Mouse (Mus musculus) kidney, adult 18-20 months (tissue): ENCODE measurements around the gene Bcas3.

Source experiments
- DNase-seq: peaks from one replicate; pipeline ENCODE4 v3.0.0; 2021

Bcas3 gene

DNA sequence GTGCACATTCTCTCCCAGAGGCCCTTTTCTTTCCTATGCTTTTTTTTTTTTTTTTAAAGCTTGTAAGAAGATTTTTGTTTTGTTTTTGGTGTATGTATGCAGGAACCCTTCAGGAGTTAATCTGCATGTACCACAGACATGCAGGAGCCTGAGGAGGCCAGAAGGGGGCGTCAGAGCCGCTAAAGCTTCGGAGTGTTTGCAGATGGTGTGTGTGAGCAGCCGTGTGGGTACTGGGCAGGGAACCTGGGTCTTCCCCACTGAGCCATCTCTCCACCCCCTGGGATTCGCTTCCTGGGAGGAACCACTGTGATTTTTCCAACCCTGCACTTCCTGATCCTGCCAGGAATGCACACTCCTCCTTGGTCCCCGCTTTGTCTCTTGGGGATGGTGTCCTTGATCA lies 497.8 kb downstream of the Bcas3 start:
- no peak for DNase-seq

DNA sequence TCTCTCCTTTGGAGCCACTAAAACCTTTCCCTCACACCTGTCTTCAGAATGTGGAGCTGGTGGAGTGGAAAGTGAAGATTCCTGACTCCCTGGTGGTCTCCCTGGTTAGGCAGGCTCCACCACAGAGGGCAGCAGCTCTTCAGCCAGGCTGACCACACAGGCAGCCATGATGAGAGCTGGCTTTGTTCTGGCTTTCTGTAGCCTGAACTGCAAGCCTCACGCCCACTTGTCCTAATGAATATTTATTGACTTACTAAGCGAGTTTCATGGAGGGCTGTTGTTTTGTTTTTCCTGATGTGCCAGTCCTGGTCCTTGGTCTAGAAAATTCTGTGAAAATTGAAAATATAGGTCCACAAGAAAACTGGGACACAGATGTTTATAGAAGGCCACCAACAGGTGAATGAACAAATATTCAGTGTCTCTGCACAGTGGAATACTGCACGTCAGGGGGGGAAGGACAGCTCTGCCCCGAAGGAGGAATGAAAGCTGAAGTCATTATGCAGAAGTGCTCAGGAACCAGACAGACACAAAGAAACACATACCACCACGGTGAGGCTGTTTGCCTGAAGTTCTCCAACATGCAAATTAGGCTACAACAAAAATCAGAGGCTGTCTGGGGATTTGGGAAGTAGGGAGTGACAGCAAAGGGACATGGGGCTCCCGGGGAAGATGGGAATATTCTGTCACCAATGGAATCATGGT lies 505.2 kb downstream of the Bcas3 start:
- no peak for DNase-seq

- DNase-seq: no peak
These were observed 511.4 kb downstream of the Bcas3 start for GRCm38 (mm10) chr11:85864363-85864762.
